Mouse (Mus musculus) kidney, adult 8-10 months (tissue): ENCODE measurements around the gene Kif24.

Experiments
- DNase-seq, 2 experiments: peaks; one replicate each; pipeline ENCODE4 v3.0.0; 2022

The Kif24 gene

GRCm38 (mm10) chr4:41399904-41400303 is 64.8 kb downstream of the Kif24 start:
- DNase-seq: no peak

GRCm38 (mm10) chr4:41398353-41398752 is 66.3 kb downstream of the Kif24 start:
- DNase-seq: no peak

GRCm38 (mm10) chr4:41394651-41395050 is 70.0 kb downstream of the Kif24 start:
- DNase-seq: no peak

- no peak for DNase-seq
These were observed 73.7 kb downstream of the Kif24 start for GRCm38 (mm10) chr4:41391015-41391414.

- DNase-seq: peak; percentile 63 to 89
These were observed 74.6 kb downstream of the Kif24 start for GRCm38 (mm10) chr4:41390122-41390521.

GRCm38 (mm10) chr4:41389240-41389639 is 75.4 kb downstream of the Kif24 start:
- DNase-seq: peak; percentile 24 to 28

- DNase-seq: no peak
These were observed 76.1 kb downstream of the Kif24 start for GRCm38 (mm10) chr4:41388616-41389015.

GRCm38 (mm10) chr4:41387755-41388469 is 76.8 kb downstream of the Kif24 start:
- DNase-seq: no peak

GRCm38 (mm10) chr4:41386412-41386975 is 78.2 kb downstream of the Kif24 start:
- DNase-seq: peak; percentile 16 to 26

GRCm38 (mm10) chr4:41381213-41381950 is 83.3 kb downstream of the Kif24 start:
- DNase-seq: no peak

- DNase-seq: no peak
These were observed 87.1 kb downstream of the Kif24 start for GRCm38 (mm10) chr4:41377567-41377966.

GRCm38 (mm10) chr4:41369702-41370437 is 94.8 kb downstream of the Kif24 start:
- DNase-seq: no peak

GRCm38 (mm10) chr4:41368198-41368597 is 96.5 kb downstream of the Kif24 start:
- DNase-seq: no peak

GRCm38 (mm10) chr4:41361059-41361458 is 103.6 kb downstream of the Kif24 start:
- no peak for DNase-seq

- DNase-seq: no peak
These were observed 105.3 kb downstream of the Kif24 start for GRCm38 (mm10) chr4:41359358-41359757.

GRCm38 (mm10) chr4:41358669-41359068 is 106.0 kb downstream of the Kif24 start:
- no peak for DNase-seq

GRCm38 (mm10) chr4:41357154-41357553 is 107.5 kb downstream of the Kif24 start:
- no peak for DNase-seq

- DNase-seq: no peak
These were observed 111.4 kb downstream of the Kif24 start for GRCm38 (mm10) chr4:41353265-41353664.

GRCm38 (mm10) chr4:41352758-41353157 is 111.9 kb downstream of the Kif24 start:
- DNase-seq: no peak

- no peak for DNase-seq
These were observed 115.5 kb downstream of the Kif24 start for GRCm38 (mm10) chr4:41349199-41349591.

GRCm38 (mm10) chr4:41348584-41349198 is 116.0 kb downstream of the Kif24 start, which contains the start of gene Ubap1:
Ubap1 (plus strand) TSS chr4:41348996.
- peak; percentile 94 to 96 for DNase-seq

- no peak for DNase-seq
These were observed 116.8 kb downstream of the Kif24 start for GRCm38 (mm10) chr4:41347839-41348238.

GRCm38 (mm10) chr4:41346011-41346410 is 118.7 kb downstream of the Kif24 start:
- peak; percentile 67 to 74 for DNase-seq
